Mouse (Mus musculus) kidney, embryonic 15.5 days (tissue): Measurements from ENCODE around the gene Rere. TPM values are rescaled to one million over a fixed set of nuclear protein-coding genes. Genes with fewer than 3 reads are reported as not detected.

Experiments used
- ATAC-seq: fragments of 200-750 bp; cut with Nextera tagmentation; replicated peaks from 2 replicates; pipeline ENCODE4 v1.8.0; 2017; ENCODE audit warnings: moderate TSS enrichment; ENCODE audit not compliant: low FRiP score
- H3K27ac ChIP-seq: fragments of 300-500 bp; sonication (generic); 2 replicates; pipeline ENCODE4 v1.5.1; 2015; ENCODE audit warnings: mild to moderate bottlenecking, inconsistent platforms
- H3K27me3 ChIP-seq: fragments of 300-500 bp; sonication (generic); 2 replicates; pipeline ENCODE4 v1.6.1; 2015; ENCODE audit warnings: inconsistent platforms
- H3K36me3 ChIP-seq: fragments of 300-500 bp; sonication (generic); 2 replicates; pipeline ENCODE4 v1.6.1; 2015; ENCODE audit warnings: inconsistent platforms
- H3K4me1 ChIP-seq: fragments of 300-500 bp; sonication (generic); 2 replicates; pipeline ENCODE4 v1.6.1; 2015; ENCODE audit warnings: inconsistent platforms
- H3K4me2 ChIP-seq: fragments of 300-500 bp; sonication (generic); 2 replicates; pipeline ENCODE4 v1.6.1; 2015; ENCODE audit warnings: moderate library complexity, mild to moderate bottlenecking, inconsistent platforms
- H3K4me3 ChIP-seq: fragments of 300-500 bp; sonication (generic); replicated peaks from 2 replicates; pipeline ENCODE4 v1.5.1; 2015; ENCODE audit warnings: mild to moderate bottlenecking, inconsistent platforms
- H3K9ac ChIP-seq: fragments of 300-500 bp; sonication (generic); 2 replicates; pipeline ENCODE4 v1.6.1; 2015; ENCODE audit warnings: mild to moderate bottlenecking, inconsistent platforms
- H3K9me3 ChIP-seq: fragments of 300-500 bp; sonication (generic); replicated peaks from 2 replicates; pipeline ENCODE4 v1.6.1; 2016; ENCODE audit warnings: inconsistent platforms
- WGBS: fragments of 180-500 bp; shearing (Covaris S2); methylation state at CpG from one replicate; pipeline ENCODE4 v1.1.7; 2015; ENCODE audit warnings: mixed read lengths; 5-methylcytosine and 5-hydroxymethylcytosine counted together
- polyA plus RNA-seq: library from polyadenylated mRNA; unstranded; fragments of >200 nt; fragmentation: Nextera tagmentation; extraction: Ambion mirVana; gene quantifications from 2 replicates; pipeline ENCODE4 v1.2.1, GENCODE M21; 2015

Rere gene
- polyA plus RNA-seq, 1 experiment from 2014 or later: 35.1 TPM

DNA sequence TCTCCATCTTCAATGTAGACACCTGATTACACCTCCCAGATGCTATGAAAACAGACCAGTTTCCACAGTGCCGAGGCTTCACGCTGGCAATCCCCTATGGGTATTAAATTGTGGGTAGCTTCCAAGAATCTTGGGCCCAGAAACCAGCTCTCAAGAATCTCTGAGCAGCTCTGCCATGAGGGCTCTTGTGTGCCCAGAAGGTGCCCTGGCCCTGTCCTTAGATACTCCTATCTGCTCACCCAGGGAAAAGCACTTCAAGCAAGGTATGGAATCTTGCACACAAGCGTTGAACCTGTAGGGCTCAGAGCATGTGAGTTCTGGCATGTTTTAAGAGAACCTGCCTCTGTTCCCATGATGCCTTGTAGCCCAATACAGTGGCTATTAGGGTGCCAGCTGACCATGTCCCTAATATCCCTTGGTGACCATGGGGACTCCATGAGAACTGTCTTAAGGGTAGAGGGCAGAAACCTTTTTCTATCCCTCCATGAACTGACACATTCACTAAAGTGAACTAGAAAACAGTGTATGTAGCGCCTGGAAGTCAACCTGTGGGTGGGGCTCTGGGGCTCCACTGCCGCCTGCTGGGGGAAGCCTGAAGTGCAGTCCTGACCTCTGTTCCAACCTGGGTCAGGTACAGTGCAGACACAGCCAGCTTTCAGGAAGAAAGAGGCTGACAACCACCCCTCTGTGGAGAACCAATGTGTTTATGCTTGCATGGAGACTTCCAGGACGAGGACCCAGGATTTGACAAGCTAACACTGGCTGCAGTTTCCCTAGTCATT, 344.7 kb downstream of the Rere start:
- Histone ChIP-seq H3K27me3 (no peaks in the 10 kb centered on the region), H3K9me3 (no peaks in the 10 kb centered on the region), H3K36me3 (peaks cover 21% of the 10 kb centered on the region), H3K4me2 (no peak overlapping the region), H3K4me1 (peaks cover 16% of the 10 kb centered on the region; the same call in 1 of the 2 replicates), H3K4me3 (no peak overlapping the region), H3K27ac (no peak overlapping the region), H3K9ac (no peak overlapping the region)
- no peak for ATAC-seq
- WGBS: 49% methylated on average over 6 of the region's 6 CpGs

DNA sequence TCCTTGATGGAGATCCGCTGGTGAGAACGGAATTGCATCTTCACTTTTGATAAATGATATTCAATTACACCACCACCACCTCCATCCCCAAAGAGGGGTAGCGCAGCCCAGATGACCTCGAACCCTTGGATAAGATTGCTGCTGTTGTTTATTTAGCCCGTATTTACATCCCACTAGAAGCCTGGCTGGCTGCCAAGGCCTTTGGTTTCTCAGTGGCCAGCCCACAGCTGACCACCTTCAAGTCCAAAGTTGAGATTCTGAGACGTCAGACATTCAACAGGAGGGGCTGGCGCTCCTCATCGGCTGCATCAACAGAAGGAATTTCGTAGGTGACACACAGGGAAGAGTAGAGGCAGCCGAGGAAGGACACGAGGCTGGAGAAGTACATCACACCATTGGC, 347.8 kb downstream of the Rere start:
- H3K27ac ChIP-seq: no peak overlapping the region
- H3K27me3 ChIP-seq: no peaks in the 10 kb centered on the region
- H3K36me3 ChIP-seq: no peaks in the 10 kb centered on the region
- H3K9me3 ChIP-seq: no peaks in the 10 kb centered on the region
- no peak overlapping the region for H3K4me2 ChIP-seq
- no peak overlapping the region for H3K4me3 ChIP-seq
- WGBS: 53% methylated on average over 11 of the region's 11 CpGs
- H3K9ac ChIP-seq: no peak overlapping the region
- peaks cover 16% of the 10 kb centered on the region; the same call in 1 of the 2 replicates for H3K4me1 ChIP-seq
- ATAC-seq: no peak

DNA sequence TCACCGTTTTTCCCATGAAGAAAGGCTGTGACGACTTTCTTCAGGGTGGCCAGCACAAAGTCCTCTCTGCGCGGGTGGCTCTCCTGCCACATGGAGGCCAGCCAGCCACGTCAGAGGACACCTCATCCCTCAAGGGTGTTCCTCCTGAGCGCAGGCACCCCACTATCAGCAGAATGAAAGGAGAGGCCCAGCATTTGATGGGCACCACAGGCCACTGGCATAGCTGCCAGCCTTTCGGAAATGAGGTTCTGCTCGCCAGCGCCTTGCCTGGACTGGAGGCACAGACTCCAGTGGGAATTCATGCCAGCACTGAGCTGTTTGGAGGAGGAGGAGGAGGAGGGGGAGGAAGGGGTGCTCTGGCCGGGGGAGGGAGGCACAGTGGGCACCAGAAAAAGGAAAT, 354.1 kb downstream of the Rere start:
- H3K4me2 ChIP-seq: no peak overlapping the region
- 85% methylated on average over 10 of the region's 10 CpGs for WGBS

DNA sequence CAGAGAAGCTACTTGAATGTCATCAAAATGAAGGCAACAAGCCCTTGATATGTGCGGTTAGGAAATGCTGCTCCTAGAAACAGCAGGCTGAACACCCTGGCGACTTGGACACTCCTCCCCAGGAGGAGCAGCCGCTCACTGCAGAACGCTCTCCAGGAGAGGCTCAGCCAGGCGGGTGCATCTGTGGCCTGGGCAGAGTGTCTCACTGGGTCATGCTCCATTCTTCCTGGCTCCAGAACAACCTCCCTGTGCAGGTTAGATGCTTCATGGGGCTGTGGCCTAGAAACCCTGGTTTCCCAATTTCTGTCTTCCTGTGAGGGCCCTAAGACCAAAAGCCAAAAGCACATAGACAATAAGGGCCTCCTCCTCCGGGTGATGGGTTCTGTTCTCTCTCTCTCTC, 355.2 kb downstream of the Rere start:
- Histone ChIP-seq H3K36me3 (no peaks in the 10 kb centered on the region), H3K4me3 (no peak overlapping the region), H3K9ac (no peak overlapping the region), H3K27me3 (no peaks in the 10 kb centered on the region), H3K4me1 (no peaks in the 10 kb centered on the region), H3K9me3 (no peaks in the 10 kb centered on the region), H3K27ac (no peak overlapping the region), H3K4me2 (no peak overlapping the region)
- 83% methylated on average over 6 of the region's 6 CpGs for WGBS
- no peak for ATAC-seq

More for the DNA sequence above, 354.1 kb downstream of the Rere start:
- Histone ChIP-seq H3K4me1 (no peaks in the 10 kb centered on the region), H3K9ac (no peak overlapping the region), H3K27ac (no peak overlapping the region), H3K36me3 (no peaks in the 10 kb centered on the region), H3K27me3 (no peaks in the 10 kb centered on the region), H3K9me3 (no peaks in the 10 kb centered on the region), H3K4me3 (no peak overlapping the region)
- ATAC-seq: no peak

DNA sequence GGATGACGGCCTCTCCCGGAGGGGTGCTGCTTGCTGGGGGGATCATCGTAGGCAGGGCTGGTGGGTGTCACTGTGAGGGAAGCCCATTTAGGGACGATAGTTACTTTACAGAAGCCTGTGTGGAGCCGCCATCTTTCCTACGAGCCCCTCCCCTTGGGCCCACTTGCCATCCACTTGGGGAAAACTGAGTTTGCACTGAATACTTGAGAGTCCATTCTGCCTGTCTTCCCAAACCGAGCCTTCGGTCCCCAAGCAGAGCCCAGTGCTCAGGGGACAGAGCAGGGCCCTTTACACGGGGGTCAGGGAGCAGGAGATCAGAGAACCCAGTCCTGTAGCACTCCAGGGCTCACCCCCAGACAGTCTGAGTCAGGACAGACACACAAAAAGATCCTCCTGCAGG, 362.9 kb downstream of the Rere start:
- H3K27ac ChIP-seq: no peak overlapping the region
- no peak overlapping the region for H3K9ac ChIP-seq
- H3K4me1 ChIP-seq: no peaks in the 10 kb centered on the region
- no peaks in the 10 kb centered on the region for H3K36me3 ChIP-seq
- no peaks in the 10 kb centered on the region for H3K9me3 ChIP-seq
- no peak overlapping the region for H3K4me2 ChIP-seq
- no peak for ATAC-seq
- 92% methylated on average over 9 of the region's 9 CpGs for WGBS
- no peak overlapping the region for H3K4me3 ChIP-seq
- H3K27me3 ChIP-seq: no peaks in the 10 kb centered on the region

DNA sequence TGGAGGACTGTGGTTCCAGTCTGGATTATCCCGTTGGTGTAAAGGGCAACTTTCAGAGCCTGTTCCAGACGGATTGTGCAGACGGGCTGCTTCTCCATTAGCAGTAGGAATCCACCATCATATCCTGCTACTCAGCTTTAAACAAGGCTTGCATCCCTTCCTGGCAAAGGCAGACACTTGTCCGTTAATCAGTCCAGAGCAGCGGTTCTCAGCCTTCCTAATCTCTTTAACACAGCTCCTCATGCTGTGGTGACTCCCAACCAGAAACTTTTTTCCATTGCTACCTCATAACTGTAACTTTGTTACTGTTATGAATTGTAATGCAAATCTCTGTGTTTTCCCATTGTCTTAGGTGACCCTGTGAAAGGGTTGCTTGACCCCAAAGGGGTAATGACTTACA, 367.9 kb downstream of the Rere start:
- H3K9ac ChIP-seq: no peak overlapping the region
- H3K4me2 ChIP-seq: no peak overlapping the region
- 88% methylated on average over 5 of the region's 5 CpGs for WGBS
- peaks cover 7% of the 10 kb centered on the region for H3K4me1 ChIP-seq
- no peaks in the 10 kb centered on the region for H3K36me3 ChIP-seq
- H3K4me3 ChIP-seq: no peak overlapping the region
- no peak for ATAC-seq
- H3K9me3 ChIP-seq: no peaks in the 10 kb centered on the region
- H3K27ac ChIP-seq: no peak overlapping the region
- H3K27me3 ChIP-seq: peaks cover 29% of the 10 kb centered on the region

DNA sequence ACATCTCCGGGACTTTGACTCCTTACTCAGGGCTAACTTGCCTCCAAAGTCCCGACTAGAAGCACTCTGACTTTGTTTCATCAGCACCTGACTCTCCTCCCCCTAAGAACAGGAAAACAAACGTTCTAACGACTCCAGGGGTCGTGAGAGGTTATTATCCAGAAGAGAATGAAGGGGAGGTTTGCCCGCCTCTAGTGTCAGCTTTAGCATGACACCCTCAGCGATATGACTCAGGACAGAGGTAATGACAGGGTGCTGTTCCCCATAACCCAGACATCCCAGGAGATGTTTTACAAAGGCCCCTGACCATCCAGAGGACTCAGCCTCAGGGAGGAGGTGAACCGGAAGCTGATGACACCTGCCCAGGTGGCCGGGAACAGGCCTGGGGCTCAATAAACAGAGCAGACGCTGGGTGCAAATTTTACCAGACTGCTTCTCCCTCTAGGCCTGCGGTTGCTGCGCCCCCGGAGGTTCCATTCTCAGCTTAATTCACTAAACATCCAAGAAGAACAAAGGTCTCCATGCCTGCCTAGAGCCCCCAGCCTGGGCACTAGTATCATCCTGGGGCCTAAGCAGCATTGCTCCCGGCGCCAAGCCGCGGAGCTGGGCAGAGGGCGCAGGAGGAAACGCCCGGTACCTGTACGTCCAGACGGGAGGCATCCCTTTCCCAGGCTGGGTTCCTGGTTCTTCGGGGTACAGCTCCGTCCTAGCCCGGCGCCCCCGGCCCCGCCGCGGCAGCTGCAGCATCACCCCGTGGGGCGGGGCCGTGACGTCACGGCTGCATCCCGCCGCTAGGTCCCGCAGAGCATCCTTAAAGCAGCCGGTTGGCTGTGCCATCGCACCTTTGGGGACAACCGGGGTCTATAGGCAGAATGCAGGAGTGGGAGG, 370.2 kb downstream of the Rere start, which contains the start of gene Slc45a1:
Slc45a1 (minus strand) TSS at position 785 of the 888 bp plus-strand sequence.
- Histone ChIP-seq H3K36me3 (no peaks in the 10 kb centered on the region), H3K27me3 (peaks cover 36% of the 10 kb centered on the region), H3K4me3 (peak within 1 kb of the TSS; percentile 33), H3K9ac (no peak within 1 kb of the TSS), H3K4me1 (peaks cover 10% of the 10 kb centered on the region), H3K9me3 (peaks cover 2% of the 10 kb centered on the region; the same call in 1 of the 2 replicates), H3K4me2 (peak within 1 kb of the TSS; percentile 57), H3K27ac (no peak within 1 kb of the TSS)
- no peak for ATAC-seq
- 7% methylated on average over 41 of the region's 41 CpGs for WGBS

DNA sequence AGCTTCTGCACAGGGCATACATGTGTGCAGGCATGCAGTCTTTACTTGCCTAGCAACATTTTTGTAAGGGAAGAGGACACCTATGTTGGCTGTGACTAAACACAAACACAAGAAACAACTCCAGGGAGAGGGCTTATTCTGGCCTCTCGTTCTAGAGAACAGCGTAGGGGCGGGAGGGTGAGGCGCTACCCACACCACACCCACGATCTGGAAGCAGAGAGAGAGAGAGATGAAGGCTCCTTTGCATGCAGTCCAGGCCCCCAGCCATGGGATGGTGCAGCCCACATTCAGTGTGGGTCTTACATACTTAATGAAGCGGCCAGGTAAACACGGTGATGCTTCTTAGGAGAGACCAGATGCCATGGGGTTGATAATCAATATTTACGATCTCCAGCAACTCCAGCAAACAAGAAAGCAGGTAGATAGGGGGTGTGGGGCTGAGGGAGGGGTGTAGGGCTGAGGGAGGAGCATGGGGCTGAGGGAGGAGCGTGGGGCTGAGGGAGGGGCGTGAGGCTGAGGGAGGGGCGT, 371.7 kb downstream of the Rere start:
- H3K4me3 ChIP-seq: no peak overlapping the region
- WGBS: 32% methylated on average over 8 of the region's 11 CpGs
- no peak overlapping the region for H3K9ac ChIP-seq
- H3K4me1 ChIP-seq: peaks cover 10% of the 10 kb centered on the region
- no peaks in the 10 kb centered on the region for H3K36me3 ChIP-seq
- ATAC-seq: no peak
- peaks cover 5% of the 10 kb centered on the region; the same call in 1 of the 2 replicates for H3K9me3 ChIP-seq
- no peak overlapping the region for H3K4me2 ChIP-seq
- H3K27me3 ChIP-seq: peaks cover 36% of the 10 kb centered on the region
- no peak overlapping the region for H3K27ac ChIP-seq

DNA sequence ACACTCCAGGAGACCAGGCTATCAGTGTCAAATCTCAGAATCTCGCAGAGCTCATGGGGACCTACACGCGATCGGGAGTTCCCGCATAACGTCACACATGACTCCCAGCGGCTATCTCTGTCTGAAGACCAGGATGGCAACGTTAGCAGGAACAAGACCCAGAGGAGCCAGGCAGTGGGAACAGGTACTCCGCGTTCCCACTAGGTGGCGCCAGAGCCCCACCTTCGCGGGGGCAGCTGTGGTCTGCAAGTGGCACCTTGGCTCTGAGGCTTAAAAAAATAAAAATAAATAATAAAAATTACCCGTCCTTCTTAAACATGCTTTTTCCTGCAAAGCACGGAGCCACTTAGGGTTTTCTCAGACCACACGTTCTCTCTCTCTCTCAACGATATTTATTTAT, 374.5 kb downstream of the Rere start:
- H3K9ac ChIP-seq: 0 out of 2 replicates have a peak overlapping the region, but pooled peaks have one; percentile 4
- H3K4me1 ChIP-seq: peaks cover 17% of the 10 kb centered on the region
- 4% methylated on average over 17 of the region's 17 CpGs for whole genome bisulfite sequencing
- no peak overlapping the region for H3K27ac ChIP-seq
- no peaks in the 10 kb centered on the region for H3K36me3 ChIP-seq
- peak; percentile 83 for ATAC-seq
- H3K27me3 ChIP-seq: peaks cover 33% of the 10 kb centered on the region
- peaks cover 5% of the 10 kb centered on the region; the same call in 1 of the 2 replicates for H3K9me3 ChIP-seq
- H3K4me3 ChIP-seq: 0 out of 2 replicates have a peak overlapping the region, but pooled peaks have one; percentile 10
- peak overlapping the region; percentile 43 for H3K4me2 ChIP-seq

DNA sequence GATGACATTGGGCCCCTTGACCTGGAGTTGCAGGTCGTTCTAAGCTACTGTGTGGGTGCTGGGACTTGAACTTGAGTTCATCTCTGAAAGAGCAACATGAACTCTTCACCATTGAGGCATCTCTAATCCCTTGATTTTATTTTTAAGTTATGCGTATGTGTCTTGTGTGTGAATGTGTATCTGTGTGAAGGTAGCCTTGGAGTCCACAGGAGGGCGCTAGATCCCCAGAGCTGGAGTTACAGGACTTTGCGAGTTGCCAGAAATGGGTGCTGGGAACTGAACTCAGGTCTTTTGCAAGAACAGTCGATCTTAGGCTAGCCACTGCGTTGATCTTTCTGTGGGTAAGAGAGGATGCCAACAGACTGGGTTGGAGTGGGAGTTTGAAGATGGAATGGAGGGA, 375.1 kb downstream of the Rere start:
- H3K27me3 ChIP-seq: peaks cover 28% of the 10 kb centered on the region
- H3K36me3 ChIP-seq: no peaks in the 10 kb centered on the region
- H3K4me3 ChIP-seq: no peak overlapping the region
- ATAC-seq: no peak
- H3K9me3 ChIP-seq: peaks cover 5% of the 10 kb centered on the region; the same call in 1 of the 2 replicates
- no peak overlapping the region for H3K4me2 ChIP-seq
- no peak overlapping the region for H3K27ac ChIP-seq
- H3K4me1 ChIP-seq: peaks cover 22% of the 10 kb centered on the region
- WGBS: 84% methylated on average over 6 of the region's 6 CpGs
- no peak overlapping the region for H3K9ac ChIP-seq

DNA sequence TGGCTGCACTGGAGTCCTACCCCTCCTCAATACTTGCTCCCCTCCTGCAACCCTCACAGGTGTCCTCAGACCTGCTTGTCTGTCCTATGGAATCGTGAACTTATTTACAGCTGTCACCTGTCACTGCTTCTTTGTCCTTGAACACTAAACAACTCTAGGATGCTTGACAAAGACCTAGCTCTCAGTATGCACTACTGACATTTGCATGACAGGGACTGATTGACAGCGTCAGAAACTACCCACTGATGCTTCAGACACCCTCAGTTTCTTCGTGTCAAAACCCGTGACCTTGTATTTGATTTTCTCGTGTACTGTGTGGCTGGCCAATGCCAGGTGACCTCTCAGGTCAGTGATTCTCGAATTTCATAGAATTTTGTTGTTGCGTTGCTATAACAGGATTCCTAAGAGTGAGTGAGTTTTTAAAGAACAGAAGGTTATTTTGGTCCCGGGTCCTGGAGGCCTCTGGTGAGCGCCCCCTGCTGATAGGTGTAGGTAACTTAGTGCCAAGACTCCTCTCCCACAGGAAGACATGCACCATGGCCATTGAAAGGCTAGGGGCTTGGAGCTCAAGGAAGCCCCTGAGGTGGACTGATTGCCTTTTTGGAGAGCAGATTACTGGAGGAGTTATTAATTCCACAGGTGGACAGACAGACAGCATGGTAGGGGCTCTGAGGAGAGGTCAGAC, 378.6 kb downstream of the Rere start:
- peaks cover 25% of the 10 kb centered on the region for H3K4me1 ChIP-seq
- ATAC-seq: no peak
- 0 out of 2 replicates have a peak, but pooled peaks cover 3% of the 10 kb centered on the region for H3K27me3 ChIP-seq
- no peak overlapping the region for H3K4me3 ChIP-seq
- H3K27ac ChIP-seq: no peak overlapping the region
- peaks cover 5% of the 10 kb centered on the region; the same call in 1 of the 2 replicates for H3K9me3 ChIP-seq
- 74% methylated on average over 9 of the region's 9 CpGs for WGBS
- no peak overlapping the region for H3K4me2 ChIP-seq
- no peak overlapping the region for H3K9ac ChIP-seq
- H3K36me3 ChIP-seq: no peaks in the 10 kb centered on the region
